Mouse (Mus musculus): Measurements from ENCODE around the gene Ankrd63.

Gene Ankrd63

DNA sequence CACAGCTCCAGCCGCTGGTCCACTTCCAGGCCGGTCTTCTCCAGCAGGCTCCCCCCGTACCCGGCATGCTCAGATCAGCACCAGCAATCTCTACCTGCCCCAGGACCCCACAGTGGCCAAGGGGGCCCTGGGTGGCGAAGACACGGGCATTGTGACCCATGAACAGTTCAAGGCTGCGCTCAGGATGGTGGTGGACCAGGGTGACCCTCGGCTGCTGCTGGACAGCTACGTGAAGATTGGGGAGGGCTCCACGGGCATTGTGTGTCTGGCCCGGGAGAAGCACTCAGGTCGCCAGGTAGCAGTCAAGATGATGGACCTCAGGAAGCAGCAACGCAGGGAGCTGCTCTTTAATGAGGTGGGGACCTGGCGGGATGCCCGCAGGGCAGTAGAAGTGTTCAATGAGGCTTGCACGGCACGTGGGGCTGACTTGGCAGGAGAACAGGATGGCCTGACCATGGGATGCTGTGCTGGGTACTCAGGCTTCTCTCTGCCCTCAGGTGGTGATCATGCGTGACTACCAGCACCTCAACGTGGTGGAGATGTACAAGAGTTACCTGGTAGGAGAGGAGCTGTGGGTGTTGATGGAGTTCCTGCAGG lies 10.3 kb downstream of the Ankrd63 start:
- DNase-seq (ENCODE audit: low read depth, low spot score) = no peak

GRCm38 (mm10) chr2:118689875-118690274 lies 13.9 kb downstream of the Ankrd63 start:
- DNase-seq (ENCODE audit: low read depth, low spot score) = no peak

DNA sequence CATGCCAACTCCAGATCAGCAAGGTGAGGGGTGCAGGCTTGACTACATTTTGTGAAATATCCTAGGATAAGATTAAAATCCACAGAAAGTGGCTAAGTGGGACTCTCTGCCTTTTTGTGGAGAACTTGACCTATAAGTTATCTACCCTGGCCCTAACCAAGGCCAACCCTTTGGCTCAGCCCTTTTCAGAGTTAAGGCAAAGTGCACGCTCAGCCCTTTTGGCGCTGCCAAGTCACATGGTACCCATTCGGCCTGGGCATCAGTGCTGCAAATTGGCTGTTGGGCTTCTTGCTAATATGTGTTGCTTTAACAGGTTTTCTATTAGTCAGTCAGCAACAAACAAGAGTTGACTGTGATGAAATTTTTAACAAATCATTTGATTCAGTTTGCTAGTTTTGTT lies 16.0 kb downstream of the Ankrd63 start:
- DNase-seq (ENCODE audit: low read depth, low spot score) = no peak

DNA sequence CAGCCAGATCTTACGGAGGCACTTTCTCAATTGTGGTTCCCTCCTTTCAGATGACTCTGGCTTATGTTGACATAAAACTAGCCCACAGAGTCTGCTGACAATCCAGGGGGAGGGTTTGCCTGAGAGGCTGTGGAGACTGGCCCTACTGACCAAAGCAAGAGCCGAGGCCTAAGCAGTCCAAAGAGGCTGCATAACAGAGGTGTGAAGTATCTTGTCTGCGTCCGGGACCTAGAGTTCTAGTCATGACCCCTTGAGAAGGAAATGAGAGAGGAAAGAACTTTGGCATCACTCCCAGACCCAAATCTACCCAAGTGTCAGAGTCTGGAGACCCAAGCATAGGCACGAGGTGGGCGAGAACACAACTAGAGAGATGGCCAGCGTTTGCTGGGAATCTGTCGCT lies 17.1 kb downstream of the Ankrd63 start:
- no peak for DNase-seq (ENCODE audit: low read depth, low spot score)

DNA sequence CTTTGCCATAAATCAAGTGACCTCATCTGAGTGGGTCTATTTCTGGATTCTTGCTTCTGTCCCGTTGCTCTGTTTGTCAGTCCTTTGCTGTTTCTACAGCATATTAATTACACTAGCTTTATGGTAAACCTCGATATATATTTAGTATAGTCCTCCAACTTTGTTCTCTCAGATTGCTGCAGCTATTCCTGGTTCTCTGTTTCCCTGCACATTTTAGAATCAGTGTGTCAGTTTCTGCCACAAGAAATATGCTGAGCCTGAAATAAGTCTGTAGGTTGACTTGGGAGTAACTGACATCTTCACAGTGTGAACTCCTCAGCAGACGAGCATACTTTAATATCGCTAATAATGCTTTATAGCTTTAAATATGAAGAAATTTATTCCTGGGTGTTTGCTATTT lies 18.7 kb downstream of the Ankrd63 start:
- peak; percentile 56 for DNase-seq (ENCODE audit: low read depth, low spot score)

DNA sequence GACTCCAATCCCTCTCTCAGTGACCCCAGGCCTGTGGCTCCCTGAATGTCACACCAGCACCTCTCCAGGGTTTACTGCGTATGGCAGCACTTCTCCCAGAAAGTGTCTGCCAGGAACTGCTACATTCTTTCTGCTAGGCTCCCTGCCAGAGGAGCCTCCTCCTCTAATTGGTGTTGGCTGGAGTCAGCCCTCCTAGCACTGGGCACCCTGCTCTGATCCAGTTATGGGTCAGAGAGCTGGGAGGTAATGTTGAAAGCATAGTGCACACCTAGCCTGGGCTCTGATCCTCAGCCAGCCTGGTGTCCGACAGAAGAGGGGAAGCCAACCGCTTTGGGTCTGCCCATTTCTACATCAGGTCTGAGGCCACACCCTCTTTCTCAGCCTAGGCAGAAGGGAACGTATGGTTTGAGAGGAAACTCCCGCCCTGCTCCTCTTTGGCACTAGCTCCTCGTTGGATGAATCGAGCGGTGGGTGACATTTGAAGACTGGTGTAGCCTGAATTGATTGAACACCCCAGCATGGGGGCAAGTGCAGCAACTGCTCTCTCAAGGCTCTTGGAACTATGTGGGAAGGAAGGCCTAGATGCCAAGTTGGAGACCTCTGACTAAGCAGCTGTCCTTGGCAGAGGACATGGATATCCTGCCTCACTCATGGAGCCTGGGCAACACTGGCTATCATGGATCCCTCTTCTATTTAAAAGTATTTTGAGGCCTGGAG lies 21.1 kb downstream of the Ankrd63 start:
- no peak for DNase-seq (ENCODE audit: low read depth, low spot score)

- DNase-seq (ENCODE audit: low read depth, low spot score) = no peak
These were observed 22.8 kb downstream of the Ankrd63 start for GRCm38 (mm10) chr2:118680926-118681325.

- no peak for DNase-seq (ENCODE audit: low read depth, low spot score)
These were observed 24.2 kb downstream of the Ankrd63 start for GRCm38 (mm10) chr2:118679577-118679976.

DNA sequence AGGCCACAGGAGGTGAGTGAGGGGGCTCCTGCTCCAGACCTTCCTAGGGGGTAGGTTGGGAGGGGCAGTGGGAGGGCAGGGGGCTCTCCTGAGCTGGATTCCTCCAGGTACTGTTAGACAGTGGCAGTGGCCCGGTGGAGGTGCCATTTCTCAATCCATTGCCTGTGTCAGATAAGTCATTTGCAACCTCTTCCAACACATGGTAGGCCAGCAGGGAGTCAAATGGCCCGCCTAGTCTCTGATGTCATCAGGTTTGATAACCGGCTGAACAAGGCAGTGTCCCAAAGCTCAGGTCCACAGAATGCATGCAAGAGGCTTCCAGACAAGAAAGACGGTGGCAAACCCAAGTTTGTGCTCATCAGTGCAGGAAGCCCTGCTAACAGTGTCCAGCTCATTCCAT lies 25.9 kb downstream of the Ankrd63 start:
- no peak for DNase-seq (ENCODE audit: low read depth, low spot score)

DNA sequence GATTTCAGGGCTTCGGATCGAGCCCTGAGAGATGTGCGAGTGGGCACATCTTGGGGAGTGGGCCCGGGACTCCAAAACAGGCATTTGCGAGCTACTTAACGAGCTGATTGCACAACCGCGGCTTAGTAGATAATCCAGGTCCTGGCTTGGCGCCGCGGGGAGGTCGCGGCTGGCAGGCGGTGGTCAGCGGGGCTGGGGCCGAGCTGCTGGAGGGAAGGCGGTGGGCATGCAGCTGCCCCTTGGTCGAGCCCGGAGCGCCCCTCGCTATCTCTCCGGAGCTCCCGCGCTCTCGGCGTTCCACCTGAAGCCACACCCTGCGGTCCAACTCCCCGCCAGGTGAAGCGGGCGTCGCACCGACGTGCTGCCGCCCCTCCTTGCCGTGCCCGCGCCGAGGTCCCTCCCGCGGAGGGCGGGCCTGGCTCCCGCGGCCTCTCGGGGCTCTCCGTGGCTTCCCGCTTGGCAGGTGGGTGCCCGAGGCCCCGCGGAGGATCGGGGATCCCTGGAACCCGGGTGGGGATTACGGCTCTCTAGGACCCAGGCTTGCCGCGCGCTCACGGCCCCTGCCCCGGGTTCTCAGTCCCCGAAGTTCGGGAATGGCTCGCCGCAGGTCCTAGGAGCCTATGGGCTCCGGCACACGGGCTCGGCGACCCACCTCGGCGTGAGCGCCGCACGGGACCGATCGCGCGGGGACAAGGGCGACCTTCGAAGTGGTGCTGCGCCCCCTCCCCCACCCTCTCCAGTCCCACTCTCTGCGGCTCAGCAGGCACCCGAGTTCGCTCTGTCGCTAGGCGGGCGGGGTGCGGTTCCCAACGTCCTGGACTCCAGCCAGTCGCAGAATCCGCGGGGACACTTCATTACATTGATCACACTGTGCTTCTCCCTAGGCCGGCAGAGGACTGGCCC lies 26.7 kb downstream of the Ankrd63 start:
- no peak for DNase-seq (ENCODE audit: low read depth, low spot score)

DNA sequence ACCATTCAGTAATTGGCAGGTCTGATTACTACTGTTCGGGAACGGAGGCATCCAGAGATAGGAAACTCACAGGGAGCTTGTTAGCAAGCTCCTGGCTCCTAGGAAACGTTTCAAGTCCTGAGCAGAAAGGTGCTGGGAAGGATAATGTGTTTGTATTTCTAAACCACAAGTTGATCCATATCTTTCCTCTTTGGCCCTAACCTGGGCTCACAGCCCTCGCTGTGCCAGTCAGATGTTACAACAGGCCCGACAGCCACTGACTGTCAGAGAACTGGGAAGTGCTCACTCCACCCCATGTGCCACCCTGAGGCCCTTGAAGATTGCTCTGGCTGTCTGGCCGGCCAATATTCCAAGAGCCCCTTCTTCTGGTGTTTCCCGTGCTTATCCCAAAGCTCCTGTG lies 29.3 kb downstream of the Ankrd63 start:
- no peak for DNase-seq (ENCODE audit: low read depth, low spot score)

- DNase-seq (ENCODE audit: low read depth, low spot score) = no peak
These were observed 29.9 kb downstream of the Ankrd63 start for GRCm38 (mm10) chr2:118673686-118674465.

DNA sequence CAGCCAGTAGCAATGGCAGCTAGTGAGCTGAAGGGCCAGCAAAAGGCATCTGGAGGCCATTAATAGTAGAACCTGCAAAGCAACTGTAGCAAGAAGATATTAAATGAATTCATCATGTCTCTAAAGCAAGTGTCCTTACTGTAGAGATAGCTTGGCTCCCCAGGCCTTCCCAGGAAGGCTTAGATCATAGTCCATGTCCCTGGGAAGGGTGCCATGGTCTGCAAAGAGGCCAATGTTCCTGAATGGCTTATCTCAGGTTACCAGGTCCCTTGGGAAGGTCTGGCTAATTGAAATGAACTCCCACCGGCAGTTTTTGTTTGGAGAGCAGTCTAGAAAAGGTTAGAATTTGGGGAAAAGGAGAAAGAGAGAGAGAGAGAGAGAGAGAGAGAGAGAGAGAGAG lies 32.0 kb downstream of the Ankrd63 start:
- DNase-seq (ENCODE audit: low read depth, low spot score) = no peak

GRCm38 (mm10) chr2:118669785-118670184 lies 34.0 kb downstream of the Ankrd63 start:
- DNase-seq (ENCODE audit: low read depth, low spot score) = no peak

DNA sequence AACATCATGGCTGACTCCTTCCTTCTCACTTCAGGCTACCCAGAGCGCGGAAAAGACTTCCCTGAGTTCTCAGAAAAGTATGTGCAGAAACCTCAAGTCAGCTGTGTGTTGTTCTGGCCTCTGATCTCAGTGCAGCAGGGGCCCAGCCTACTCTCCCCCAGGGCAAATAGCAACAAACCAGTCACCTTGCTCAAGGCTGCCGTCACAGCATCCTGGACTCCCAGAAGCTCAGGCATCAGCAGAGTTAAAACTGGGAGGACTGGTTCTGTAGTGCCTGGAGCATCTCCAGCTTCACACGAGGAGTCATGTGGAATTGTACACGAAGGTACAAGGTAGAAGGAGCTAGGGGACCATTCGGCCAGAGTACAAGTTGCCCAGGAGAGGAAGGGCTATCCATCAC lies 34.5 kb downstream of the Ankrd63 start:
- no peak for DNase-seq (ENCODE audit: low read depth, low spot score)

DNA sequence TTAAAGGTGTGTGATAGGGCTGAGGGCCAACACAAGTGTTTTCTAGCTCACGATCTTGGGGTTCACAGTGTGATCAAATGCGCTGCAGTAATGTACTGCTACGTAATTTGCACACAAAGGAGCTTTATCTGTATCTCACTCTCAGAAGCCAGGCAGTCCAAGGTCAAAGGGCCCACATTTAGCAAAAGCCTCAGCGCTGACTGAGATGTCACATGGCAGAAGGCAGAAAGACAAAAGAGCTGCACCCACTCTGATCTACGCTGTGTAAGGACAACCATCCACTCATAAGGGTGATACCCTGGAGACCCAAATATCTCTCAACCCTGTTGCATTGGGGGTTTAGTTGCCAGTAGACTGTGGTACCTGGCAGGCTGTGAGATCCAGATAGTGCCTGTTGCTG lies 36.6 kb downstream of the Ankrd63 start:
- no peak for DNase-seq (ENCODE audit: low read depth, low spot score)

DNA sequence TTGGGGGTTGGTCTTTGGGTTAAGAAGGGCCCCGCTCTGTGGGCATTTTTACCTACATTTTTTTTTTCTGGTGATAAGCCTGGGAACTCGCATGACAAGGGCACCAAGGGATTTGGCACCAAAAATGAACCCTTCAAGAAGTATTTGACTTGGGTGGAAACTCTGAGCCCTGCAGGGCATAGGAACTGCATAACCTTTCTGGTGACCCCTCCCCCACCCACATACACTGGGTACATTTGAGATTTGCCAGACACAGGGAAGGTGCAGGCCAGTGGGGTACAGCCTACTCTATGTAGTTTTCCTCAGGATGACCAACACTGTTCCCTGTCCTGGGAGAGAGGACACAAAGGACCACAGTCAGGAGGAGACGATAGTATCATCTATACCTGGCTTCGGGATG lies 38.1 kb downstream of the Ankrd63 start:
- no peak for DNase-seq (ENCODE audit: low read depth, low spot score)

DNA sequence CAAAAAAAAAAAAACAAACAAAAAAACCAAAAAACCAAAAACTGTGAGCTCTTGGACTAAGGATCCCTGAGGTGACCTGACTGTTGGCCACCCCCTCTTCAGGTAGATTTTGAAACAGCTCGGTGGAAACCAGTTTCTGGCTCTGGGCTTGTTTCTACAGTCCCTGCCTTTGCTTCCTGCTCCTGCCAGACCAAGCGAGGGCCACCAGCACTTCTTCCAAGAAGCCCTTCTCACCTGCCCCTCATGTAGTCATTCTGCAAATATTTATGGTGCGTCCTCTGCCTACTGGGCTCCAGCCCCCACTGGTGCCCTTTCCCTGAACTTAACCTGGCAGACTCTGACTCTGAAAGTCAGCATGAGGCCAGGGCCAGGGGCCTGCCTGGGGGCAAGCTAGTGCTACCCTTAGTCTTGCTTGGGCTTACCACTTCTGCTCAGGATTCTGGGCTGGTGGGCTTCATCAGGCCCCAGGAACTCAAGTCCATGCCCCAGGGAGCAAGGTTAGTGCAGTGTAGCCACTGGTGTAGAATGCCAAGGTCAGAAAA lies 38.7 kb downstream of the Ankrd63 start:
- no peak for DNase-seq (ENCODE audit: low read depth, low spot score)

- no peak for DNase-seq (ENCODE audit: low read depth, low spot score)
These were observed 39.7 kb downstream of the Ankrd63 start for GRCm38 (mm10) chr2:118663804-118664766.

Measured in telencephalon, adult 2 months (tissue).